Mouse (Mus musculus) heart, adult 8-10 months (tissue): ENCODE results near the gene Phlpp1. TPM values are rescaled to one million over a fixed set of nuclear protein-coding genes. Genes with fewer than 3 reads are reported as not detected.
A peak's percentile ranks its signal among the peaks of the same experiment; 100 is the strongest.

Source experiments
- DNase-seq: peaks from one replicate; pipeline ENCODE4 v3.0.0; 2022; ENCODE audit warnings: low spot score
- total RNA-seq, 4 experiments: library from RNA; stranded (reverse); gene quantifications; 2 replicates each; pipeline ENCODE4 v1.2.4; 2022

The Phlpp1 gene
- 10 to 100 TPM; 15.4 to 17.3 (median 16.4) TPM for total RNA-seq

DNA sequence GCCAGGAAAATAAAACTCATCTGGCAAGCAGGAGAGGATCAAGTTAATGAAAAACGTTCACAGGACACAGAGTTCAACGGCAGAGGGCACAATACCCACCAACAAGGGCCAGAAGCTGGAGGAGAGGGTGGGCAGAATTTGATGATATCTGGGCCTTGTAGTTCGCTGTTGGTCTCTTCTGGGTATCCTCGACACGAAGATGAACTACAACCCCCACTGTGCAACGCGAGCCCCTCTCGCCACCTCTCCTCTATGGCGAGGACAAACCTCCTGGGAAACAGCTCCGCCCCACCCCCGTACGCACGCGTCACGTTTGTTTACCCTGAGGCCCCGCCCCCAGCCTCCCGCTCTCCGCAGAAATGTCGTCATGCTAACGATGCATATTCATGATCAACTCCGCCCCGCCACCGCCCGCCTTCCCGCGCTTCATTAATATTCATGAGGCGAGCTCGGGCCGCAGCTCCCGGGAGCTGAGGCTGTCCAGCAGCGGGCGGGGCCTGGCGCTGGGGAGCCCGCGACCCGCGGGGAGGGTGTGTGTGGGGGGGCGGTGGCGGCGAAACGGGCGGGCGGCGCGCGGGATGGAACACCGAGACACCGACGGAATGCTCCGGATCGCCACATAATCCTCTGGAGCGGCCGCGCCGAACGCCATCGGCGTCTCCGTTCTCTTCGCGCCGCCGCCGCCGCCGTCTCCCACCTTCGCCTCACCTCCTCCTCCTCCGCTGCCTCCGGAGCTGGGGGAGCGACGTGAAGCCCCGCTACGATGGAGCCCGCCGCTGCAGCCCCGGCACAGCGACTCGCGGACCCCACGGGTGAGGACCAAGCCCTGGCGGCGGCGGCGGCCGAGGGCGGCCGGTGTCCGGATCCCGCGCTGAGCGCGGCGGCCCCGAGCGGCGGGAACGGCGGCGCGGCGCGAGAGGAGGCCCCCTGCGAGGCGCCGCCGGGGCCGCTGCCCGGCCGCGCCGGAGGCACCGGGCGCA lies at the start of gene Phlpp1:
Phlpp1 (plus strand) TSS at position 512 of the 980 bp plus-strand sequence.
- DNase-seq, result peak; percentile 100

DNA sequence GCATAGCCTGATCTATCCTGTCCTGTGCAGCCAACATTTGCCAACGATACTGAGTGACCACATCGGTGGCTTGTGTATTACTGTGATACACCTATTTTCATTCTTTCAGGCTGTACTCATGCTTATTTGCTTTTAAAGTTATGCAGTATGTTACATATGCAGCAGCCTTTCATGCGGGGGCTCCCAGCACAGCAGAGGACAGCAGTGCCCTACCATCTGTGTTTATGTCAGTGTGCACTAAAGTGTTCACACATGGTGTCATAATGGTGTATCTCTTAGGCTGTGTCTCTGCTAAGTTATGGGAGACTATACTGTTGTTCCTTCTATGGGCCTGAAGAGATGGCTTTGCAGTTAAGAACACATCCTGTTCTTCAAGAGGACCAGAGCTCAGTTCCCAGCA lies 45.0 kb upstream of the Phlpp1 start:
- DNase-seq, result no peak

DNA sequence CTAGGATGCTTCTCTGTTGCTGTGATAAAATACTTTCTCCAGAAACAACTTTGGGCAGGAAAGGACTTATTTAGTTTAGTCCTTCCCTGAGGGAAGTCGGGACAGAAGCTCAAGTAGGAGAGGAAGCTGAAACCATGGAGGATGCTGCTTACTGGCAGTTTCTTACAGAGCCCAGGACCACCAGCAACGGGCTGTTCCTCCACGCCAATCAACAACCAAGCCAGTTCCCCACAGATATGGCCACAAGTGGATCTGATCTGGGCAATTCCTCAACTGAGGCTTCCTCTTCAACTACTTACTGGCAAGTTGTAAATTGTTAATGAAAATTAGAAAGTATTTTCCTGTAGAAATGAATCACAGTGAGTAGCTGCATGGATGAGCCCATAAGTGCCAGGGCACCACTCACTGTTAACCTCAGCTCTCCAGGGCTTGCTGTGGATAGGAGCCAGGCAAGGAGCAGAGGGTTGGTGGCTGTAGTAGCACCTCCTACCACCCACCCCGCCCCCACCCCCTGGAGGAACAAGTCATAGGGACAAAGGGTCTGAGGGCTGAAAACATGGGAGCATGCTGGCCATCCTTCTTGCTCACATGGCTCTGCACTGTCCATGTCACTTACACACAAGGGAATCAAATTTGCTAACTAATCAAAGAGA lies 39.7 kb upstream of the Phlpp1 start:
- DNase-seq, result no peak

DNA sequence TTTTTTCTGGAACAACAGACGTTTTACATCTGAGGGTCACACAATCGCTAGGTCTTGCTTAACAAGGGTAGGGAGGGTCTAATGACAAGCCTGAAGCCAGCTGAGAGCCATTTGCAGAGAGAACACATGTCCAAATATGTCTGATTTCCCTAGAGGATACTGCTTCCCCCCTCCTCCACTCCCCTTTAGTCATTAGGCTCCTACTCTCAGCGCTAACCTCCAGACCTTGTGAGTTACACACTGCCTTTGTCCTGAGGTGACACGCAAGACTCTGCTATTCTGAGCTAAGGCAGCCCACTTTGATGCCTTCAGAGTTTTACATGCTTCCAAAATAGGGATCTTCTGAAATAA lies 39.2 kb upstream of the Phlpp1 start:
- DNase-seq, result no peak

DNA sequence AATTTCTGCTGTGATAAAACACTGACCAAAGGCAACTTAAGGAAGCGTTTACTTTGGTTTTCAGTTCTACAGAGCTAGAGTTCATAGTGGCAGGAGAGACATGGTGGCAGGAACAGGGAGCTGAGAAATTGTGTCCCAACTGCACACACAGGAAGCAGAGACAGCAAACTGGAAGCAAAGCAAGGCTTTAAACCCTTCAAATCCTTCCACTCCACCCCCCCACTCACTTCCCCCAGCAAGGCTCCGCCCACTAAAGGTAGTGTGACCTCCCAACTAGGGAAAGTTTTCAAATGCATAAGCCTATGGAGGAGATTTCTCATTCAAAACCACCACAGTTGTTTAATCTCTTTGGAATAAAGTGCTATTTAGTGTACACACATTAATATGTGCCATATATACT lies 32.9 kb upstream of the Phlpp1 start:
- no peak for DNase-seq

DNA sequence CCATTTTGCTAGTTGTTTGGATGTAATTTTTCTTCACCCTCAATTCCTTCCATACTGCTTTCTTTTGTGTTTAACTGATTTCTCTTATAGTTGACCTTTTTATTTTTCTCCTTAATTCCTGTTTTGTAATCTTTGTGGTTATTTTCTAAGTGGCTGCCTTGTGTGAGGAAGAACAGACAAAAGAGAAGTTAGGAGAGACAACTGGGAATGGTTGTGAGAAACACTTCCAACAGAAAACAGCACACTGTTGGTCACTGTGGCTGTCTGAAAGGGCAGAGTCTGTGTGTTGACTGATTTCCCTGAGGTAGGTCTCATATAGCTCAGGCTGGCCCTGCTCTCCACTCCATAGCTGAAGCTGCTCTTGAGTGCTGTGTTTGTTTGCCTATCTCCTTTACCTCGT lies 32.4 kb upstream of the Phlpp1 start:
- no peak for DNase-seq

DNA sequence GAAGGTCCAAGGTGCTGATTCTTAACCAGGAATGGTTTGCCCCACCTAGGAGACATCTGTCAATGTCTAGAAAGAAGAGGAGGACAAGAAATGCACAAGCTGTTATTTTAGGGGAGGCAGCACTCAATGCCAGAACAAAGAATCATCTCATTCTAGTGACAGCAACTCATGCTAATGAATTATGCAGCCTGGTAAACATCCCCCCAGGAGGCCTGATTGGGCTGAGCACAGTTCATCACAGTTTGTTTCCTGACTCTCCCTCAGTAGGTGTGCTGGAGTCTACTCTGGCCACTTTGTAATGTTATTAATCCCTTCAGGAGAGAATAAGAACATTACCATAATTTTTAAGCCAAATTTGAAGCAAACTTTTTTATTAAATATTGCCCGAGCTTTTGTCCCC lies 29.5 kb upstream of the Phlpp1 start:
- DNase-seq, result no peak

DNA sequence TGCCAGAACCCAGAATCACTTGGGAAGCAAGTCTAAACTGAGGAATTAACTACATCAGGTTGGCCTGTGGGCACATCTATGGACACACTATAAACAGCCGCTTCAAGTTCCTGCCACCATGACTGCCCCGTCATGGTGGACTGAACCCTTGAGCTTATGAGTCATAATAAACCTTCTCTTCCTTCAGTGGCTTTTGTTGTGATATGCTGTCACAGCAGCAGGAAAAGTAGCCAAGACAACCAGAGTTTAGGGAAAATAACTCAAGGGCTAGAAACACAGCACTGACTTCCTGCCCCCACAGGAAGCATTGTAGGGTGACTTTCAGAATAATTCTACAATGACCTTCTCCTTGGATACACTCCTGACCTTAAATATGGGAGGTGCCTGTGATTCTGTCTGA lies 27.0 kb upstream of the Phlpp1 start:
- DNase-seq, result no peak

DNA sequence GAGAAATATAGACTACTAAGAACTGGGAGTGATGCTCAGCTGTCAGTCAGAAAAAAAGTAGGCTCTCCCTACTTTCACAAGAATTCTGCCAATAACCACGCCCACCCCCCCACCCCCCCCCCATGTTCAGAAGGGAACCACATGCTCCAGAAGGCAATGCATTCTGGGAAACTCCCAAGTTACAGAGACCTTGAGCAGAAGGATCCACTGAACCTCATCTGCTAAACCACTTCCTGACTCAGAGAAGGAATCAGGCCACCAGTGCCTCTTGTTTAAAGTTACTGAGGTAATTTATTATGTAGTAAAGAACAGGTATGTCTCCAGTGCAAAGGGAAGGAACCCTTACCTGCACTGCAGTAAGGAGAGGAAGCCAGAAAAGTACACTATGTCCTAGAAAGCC lies 26.5 kb upstream of the Phlpp1 start:
- DNase-seq, result no peak

DNA sequence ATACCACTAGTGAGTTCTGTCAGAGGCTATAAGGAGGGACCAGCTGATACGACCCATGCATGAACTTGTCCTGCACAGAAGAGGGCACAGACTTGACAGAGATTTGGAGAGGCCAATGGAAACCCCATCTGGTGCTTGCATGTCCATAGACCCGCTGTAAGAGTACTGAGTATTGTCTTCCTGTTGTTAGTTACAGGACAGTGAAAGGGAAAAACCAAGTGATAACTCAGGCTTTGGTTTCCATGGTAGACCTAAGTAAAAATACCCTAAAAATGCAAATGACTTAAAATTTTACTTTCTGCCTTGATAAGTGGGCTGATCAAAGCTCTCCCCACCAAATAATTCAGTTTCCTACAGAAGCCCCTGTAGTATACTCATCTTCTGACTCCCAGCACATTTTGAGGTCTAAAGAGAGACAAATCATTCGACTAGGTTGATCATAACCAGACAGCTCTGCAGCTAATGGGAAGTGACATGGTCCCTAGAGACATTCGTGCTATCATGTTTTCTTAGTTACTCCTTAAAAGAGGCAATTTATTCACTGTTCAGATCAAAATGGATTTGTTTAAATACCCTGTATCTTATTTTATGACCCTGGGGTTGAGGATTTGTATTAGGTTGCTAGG lies 25.9 kb upstream of the Phlpp1 start:
- no peak for DNase-seq

DNA sequence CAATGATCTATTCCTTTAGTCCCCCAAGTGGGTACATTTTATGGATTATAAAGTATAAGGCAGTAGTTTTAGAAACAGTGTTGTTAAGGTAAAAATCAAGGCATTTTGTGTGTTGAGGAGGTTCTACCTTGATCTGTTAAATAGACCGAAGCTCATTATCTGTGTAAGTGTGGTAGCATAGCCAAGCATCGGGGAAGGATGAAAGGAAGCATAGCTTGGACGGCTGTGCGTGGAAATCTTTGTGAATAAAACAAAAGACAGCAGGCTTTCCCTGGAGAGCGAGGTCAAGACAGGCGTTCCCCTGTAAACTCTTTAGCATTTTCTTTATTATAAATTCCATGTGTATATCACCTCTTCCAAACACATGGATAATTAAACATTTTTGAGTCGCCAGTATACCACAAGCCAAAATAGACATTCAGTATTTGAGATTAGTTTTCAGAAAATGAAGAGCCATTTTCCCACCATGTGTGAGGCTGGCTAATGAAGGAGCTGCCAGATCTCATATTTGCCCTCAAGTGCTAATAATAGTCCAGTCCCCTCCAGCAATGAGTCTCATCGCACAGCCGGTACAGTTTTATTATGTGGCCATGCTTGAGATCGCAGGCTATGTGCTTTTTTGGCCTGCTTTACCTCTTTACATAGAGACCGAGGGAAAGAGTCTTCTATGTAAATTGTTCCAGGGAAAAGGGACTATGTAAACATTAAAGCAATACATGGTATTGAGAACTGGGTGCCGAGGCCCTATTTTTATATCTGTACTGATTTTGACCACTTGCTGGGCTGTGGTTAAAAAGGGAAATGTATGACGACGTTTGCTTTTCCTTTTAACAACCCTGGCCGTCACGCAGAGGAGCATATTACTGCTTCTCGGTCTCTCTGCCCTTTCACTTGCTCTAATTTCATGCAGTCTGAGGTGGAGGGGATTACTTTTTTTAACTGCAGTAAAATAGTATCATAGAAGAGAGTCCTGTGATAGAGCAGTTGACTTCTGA lies 22.9 kb upstream of the Phlpp1 start:
- DNase-seq, result no peak

DNA sequence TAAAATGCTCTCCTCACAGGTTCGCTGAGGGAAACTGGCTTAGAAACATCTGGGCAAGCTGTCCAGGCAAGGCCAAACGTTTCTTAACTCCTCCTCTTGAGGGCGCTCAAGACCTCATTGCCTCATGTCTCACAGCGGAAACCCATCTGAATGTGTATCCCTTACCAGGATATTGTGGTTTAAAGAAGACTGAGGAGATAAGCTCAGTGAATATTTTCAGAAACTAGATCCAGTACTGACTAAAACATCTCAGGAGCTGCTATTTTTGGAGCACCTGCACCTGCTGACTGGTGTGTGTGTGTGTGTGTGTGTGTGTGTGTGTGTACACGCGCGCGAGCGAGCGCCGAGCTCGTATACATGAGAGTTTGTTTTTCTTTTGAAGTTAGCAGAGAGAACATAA lies 19.7 kb upstream of the Phlpp1 start:
- DNase-seq, result no peak

DNA sequence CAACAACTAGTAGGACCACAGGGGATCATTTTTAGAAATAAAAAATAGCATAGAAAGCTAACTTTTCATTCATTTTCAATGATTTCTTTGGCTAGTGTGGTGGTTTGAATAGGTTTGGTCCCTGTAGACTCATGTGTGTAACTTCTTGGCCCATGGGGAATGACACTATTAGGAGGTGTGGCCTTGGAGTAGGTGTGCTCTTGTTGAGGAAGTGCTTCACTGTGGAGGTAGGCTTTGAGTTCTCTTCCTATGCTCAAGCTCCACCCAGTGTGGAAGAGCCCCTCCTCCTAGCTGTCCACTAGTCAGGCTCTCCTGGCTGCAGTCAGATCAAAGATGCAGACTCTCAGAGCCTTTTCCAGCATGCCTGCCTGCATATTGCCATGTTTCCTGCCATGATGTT lies 18.8 kb upstream of the Phlpp1 start:
- DNase-seq, result no peak

DNA sequence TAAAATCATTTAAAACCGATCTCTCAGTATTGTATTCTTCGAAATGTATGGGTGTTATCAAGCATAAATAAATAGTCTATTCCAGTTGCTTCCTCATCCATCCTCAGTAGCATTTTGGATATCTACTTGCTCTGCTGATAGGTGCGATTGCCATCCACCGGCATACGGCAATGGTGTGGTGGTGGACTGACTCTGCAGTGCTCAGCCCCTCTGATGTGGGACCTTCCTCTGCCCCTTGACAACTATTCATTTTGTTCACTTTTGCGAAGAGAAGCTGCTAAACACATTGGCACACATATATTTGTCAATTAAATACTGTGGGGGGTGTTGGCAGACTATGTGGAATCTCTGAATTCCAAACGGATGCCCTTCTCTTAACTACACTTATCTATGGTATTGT lies 17.0 kb upstream of the Phlpp1 start:
- no peak for DNase-seq

DNA sequence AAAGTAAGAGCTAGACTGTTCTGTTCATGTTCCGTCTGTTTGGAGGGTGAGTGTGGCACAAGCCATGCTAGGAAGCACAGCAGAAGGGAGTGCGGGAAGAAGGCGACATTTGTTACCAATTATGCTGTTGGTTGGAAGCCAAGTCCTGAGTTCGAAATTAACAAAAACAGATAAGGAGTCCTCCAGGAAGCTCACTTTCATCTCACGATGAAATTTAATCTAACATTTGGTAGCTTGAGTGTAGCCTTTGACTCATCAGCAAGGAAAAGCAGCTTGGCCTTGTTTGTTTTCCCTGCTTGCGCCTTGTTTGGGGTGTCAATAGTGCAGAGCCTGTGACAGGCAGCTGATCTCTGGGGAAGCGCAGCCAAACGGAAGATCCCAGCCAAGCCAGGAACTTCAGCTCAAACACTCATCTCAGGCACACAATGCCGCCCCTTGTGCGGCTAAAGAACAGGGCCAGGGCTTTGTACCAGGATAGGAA lies 16.4 kb upstream of the Phlpp1 start:
- DNase-seq, result no peak

DNA sequence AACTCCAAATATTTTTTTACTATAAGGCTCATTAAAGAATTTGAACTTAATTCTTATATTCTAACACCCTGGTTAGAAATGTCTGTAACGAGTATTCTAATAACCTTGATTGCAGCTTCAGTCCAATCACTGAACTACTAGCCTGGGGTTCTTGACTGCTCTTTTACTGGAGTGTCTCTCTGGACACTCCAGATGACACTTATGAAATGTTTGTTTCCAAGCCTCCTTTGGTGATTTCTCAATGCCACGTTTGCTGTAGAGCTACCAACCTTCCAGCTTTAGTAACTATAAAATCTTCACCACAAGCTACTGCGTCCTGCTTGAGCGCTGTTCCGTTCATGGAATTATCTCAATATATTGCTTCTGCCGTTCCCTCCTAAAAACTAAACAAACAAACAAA lies 15.8 kb upstream of the Phlpp1 start:
- no peak for DNase-seq

DNA sequence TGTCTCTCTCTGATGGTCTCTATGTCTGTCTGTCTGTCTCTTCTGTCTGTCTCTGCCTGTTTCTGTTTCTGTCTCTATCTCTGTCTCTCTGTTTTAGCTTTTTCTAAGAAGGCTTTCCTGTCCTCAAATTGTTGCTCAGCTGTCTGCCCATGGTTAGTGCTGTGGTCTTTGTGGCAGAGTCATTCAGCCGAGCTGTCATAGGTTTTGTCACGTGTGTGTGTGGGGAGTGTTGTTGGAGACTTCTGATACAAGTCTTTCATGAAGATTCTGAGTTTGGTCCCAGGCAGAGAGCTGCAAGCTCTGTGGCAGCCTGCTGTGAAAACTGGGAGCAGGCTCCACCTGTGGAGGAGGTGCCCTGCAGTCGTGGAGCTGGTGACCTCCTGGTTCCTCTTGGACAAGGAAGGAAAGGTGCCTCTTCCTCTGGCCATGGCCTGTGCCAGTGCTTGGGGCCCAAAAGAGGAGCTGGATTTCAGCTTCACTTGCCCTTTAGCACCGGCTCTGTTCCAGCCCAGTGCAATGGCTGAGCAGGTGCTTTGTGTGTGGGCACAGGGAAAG lies 13.5 kb upstream of the Phlpp1 start:
- no peak for DNase-seq

DNA sequence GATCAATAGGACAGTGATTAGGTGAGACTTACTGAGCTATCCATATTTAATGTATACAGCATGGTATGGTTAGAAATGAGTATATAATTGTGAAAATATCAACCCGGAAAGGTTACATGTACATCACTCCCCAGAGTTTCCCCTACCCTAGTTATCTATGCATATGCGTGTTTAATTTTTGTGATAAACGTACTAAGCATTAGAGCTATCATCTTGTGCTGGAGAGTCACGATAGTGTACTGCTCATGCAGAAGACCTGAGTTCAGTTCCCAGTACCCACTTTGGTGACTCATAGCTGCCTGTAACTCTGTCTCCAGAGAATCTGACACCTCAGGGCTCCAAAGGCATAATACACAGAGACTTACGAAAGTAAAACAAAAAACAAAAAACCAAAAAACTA lies 11.9 kb upstream of the Phlpp1 start:
- DNase-seq, result no peak

DNA sequence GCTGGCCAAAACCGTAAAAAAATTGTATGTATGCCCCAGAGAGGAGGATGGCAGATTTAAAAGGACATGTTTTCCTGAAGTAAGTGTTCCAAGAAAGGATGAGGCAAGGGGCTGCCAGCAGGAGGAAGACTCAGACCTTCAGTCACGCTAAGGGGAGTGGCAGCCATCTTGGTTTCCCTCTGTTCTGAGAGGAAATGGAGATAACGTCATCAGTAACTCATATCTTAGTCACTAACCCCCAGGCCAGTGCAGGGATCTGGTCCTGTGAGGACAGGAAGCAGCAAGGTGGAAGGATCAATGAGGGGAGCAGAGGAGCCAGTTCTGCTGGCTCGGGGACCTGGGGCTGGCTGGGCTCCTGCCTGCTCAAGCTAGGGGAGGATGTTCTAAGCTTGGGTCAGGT lies 10.6 kb upstream of the Phlpp1 start:
- no peak for DNase-seq

DNA sequence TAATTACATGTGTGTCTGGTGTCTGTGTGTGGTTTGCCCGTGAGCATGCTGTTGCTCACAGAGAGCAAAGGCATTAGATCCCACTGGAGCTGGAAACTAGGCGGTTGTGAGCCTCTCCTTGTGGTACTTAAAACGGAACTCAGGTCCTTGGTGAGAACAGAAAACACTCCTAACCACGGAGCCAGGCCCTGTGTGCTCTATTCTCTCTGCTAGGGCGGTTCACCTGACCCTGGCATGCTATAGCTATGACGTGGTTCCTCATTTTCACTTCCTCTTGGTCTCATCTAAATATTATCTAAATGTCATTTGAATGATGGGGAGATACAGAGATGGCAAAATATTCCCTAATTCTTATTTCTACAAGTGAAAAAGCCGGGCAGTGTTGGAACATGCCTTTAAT lies 9.0 kb upstream of the Phlpp1 start:
- no peak for DNase-seq

DNA sequence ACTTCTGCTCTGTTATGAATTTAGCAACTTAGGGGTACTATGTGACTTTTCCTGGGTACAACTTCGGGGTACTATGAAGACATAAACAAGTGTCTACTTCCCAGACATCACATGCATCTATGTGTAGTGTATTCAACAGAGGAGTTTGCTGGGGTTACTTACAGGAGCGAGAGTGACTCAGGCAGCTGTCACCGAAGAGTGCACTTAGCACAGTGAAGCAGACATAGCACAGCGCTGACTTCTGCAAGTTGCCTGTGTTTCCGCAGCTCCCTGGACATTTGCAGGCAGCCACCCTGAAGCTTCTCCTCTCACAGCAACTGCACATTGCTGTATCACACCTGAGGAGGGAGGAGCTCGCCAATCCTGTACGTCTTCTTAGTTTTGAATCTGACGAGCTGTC lies 8.2 kb upstream of the Phlpp1 start:
- no peak for DNase-seq
